Mouse (Mus musculus) ES-Bruce4 (cell line): ENCODE measurements at regions not wholly inside any gene's neighbourhood (a gene's known extent, or its start where the extent isn't known, plus 50 kb on each side); places are given as distances from the start of the nearest gene placed in this dataset.

Experiments used
- H3K27ac ChIP-seq: 2 replicates; pipeline ENCODE4 v1.5.1; 2012; ENCODE audit warnings: low read length, inconsistent platforms; ENCODE audit not compliant: insufficient read depth
- H3K27me3 ChIP-seq: 2 replicates; pipeline ENCODE4 v1.6.1; 2012; ENCODE audit warnings: mild to moderate bottlenecking, low read length, inconsistent platforms; ENCODE audit not compliant: control insufficient read depth, poor library complexity, insufficient read depth, severe bottlenecking
- H3K36me3 ChIP-seq: 2 replicates; pipeline ENCODE4 v1.6.1; 2012; ENCODE audit warnings: inconsistent platforms, mild to moderate bottlenecking, low read length, moderate library complexity; ENCODE audit not compliant: control insufficient read depth, poor library complexity, insufficient read depth, severe bottlenecking
- H3K4me1 ChIP-seq: one replicate; pipeline ENCODE4 v1.8.1; 2011; ENCODE audit warnings: low read length; ENCODE audit not compliant: control insufficient read depth, insufficient read depth
- H3K4me3 ChIP-seq: 2 replicates; pipeline ENCODE4 v1.5.1; 2011; ENCODE audit warnings: low read depth, mild to moderate bottlenecking, low read length
- H3K9ac ChIP-seq: 2 replicates; pipeline ENCODE4 v1.6.1; 2012; ENCODE audit warnings: low read depth, mild to moderate bottlenecking, inconsistent platforms; ENCODE audit not compliant: poor library complexity, severe bottlenecking
- H3K9me3 ChIP-seq: replicated peaks from 2 replicates; pipeline ENCODE4 v1.6.1; 2012; ENCODE audit warnings: mild to moderate bottlenecking, low read length, inconsistent platforms; ENCODE audit not compliant: control insufficient read depth, poor library complexity, insufficient read depth, severe bottlenecking
- CTCF ChIP-seq: IDR thresholded peaks from one replicate; pipeline ENCODE4 v1.8.1; 2011; ENCODE audit warnings: low read depth, low read length
- EP300 ChIP-seq: IDR thresholded peaks from 2 replicates; pipeline ENCODE4 v1.6.1; 2011; ENCODE audit warnings: low read depth, low read length; ENCODE audit not compliant: insufficient read depth
- POLR2A ChIP-seq: IDR thresholded peaks from one replicate; pipeline ENCODE4 v1.8.1; 2011; ENCODE audit warnings: low read length; ENCODE audit not compliant: insufficient read depth

DNA sequence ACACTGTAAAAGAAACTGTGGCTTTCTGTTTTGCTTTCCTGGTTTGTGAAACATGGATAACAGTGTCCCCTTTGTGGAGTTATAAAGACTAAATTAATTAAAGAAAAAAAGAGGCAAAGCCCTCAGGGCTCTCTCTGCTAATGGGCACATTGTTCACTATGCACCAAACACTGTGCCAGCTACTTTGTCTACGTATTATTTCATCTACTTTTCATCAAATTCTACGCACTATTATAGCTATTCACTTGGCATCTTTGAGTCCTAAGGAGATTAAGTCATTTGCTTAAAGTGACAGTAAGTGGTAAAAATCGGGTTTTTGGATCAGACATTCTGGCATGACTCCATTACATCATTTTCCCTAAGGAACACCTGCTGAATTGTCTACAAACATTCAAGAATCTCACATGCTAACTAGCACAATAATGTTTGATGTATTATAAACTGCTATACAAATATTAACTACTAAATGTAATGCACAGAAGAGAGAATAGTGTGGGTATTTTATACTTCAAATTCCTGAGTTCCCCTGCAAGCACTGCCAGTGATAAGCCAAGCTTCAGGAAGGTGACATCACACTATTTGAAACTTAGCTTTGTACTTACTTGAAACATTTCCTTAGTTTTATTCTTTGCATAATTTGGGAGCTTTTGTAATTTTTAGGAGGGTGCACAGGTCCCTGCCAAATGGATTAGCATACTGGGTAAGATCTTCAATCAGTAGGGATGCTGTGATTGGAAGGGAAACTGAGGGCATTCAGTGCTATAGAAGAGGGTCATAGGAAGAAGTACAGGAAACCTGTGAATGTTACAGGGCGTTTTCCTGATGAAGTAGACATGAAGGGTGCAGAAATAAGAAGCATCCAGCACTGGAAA lies 504.7 kb upstream of the Sel1l start:
- H3K9me3 ChIP-seq: no peaks in the 10 kb centered on the region
- no peak overlapping the region for H3K4me3 ChIP-seq

DNA sequence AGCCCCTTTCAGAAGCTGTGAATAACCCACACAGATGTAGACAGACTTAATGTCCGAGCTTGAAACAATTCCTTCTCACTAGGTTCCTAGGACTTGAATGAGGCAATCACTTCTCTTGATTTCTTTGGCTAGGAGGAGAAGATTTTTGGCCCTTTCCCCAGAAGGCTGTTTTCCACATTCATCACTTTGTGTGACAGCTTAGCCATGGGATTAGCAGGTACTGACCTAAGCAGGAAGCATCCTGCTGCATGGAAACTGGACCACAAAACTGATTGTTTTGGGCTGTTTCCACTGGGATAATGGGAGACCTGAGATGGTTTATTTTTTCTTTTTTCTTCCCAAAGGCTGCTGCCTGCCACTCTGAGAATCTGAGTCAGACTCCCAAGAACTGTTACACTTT lies 469.3 kb upstream of the Sel1l start:
- Histone ChIP-seq H3K27me3 (no peaks in the 10 kb centered on the region), H3K27ac (no peak overlapping the region), H3K9me3 (no peaks in the 10 kb centered on the region), H3K4me3 (no peak overlapping the region), H3K36me3 (no peaks in the 10 kb centered on the region), H3K9ac (no peak overlapping the region), H3K4me1 (no peaks in the 10 kb centered on the region)
- TF ChIP-seq POLR2A (no peak), CTCF (no peak), EP300 (no peak)

More for the DNA sequence above, 504.7 kb upstream of the Sel1l start:
- Histone ChIP-seq H3K27ac (no peak overlapping the region), H3K9ac (no peak overlapping the region), H3K27me3 (no peaks in the 10 kb centered on the region), H3K4me1 (no peaks in the 10 kb centered on the region), H3K36me3 (no peaks in the 10 kb centered on the region)
- TF ChIP-seq CTCF: no peak
- TF ChIP-seq EP300: no peak
- TF ChIP-seq POLR2A: no peak

DNA sequence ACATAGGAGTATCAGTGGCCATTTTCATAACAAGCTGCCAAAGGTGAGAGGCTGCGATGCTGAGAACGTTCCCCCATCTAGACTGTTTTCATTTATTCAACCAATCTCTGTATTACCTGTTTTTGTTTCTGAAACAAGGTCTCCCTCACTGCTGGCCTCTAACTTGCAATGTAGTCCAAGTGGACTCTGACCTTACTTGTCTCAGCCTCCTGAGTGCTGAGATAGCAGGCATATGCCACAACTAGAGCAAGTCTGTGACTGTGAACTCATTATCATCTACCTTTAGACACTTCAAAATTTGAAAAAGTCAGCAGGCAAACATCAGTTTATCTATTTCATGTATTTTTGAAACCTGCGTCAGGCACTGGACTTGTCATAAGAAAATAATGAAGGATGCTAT lies 468.7 kb upstream of the Sel1l start:
- Histone ChIP-seq H3K4me3 (no peak overlapping the region), H3K9me3 (no peaks in the 10 kb centered on the region), H3K9ac (no peak overlapping the region), H3K4me1 (no peaks in the 10 kb centered on the region), H3K27ac (no peak overlapping the region), H3K36me3 (no peaks in the 10 kb centered on the region), H3K27me3 (no peaks in the 10 kb centered on the region)
- TF ChIP-seq POLR2A: no peak
- no peak for TF ChIP-seq CTCF
- no peak for TF ChIP-seq EP300

DNA sequence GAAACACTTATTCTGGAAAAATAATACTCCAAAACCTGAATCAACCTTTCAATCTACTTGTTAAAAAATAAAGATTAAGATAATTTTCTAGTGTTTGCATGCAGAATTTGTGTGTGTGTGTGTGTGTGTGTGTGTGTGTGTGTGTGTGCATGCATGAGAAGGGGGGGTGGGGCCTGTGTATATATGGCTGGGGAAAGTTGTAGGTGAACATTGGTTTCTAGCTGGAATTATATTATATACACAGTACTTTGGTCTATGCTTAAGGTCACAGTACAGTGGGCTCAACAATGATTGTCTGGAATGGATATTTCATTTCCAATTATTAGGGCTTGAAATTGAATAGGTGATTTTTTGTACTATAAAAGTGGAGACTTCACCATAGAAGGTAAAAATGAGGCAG lies 467.3 kb upstream of the Sel1l start:
- TF ChIP-seq POLR2A (no peak), CTCF (no peak), EP300 (no peak)
- Histone ChIP-seq H3K36me3 (no peaks in the 10 kb centered on the region), H3K9ac (no peak overlapping the region), H3K4me1 (no peaks in the 10 kb centered on the region), H3K27me3 (no peaks in the 10 kb centered on the region), H3K4me3 (no peak overlapping the region), H3K27ac (no peak overlapping the region), H3K9me3 (no peaks in the 10 kb centered on the region)

DNA sequence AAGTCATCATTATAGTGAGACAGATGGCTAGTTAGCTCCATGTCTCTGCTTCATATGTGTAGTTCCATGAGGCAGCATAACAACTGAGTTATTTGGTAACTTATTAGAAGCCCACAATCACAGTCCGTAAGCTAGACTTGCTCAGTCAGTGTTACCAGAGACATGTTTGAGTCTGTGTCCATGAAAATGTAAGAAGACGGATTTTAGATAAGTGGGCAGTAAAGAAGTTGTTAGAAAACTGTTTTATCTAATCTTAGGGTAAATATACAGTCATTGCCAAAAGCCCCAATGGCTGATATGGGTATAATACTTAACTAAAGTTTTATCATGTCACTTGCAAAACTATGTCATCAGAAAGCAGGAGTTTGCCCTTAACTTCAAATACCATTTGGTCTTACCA lies 466.9 kb upstream of the Sel1l start:
- no peak for TF ChIP-seq EP300
- TF ChIP-seq CTCF: no peak
- no peak for TF ChIP-seq POLR2A
- H3K4me3 ChIP-seq: no peak overlapping the region
- H3K36me3 ChIP-seq: no peaks in the 10 kb centered on the region

DNA sequence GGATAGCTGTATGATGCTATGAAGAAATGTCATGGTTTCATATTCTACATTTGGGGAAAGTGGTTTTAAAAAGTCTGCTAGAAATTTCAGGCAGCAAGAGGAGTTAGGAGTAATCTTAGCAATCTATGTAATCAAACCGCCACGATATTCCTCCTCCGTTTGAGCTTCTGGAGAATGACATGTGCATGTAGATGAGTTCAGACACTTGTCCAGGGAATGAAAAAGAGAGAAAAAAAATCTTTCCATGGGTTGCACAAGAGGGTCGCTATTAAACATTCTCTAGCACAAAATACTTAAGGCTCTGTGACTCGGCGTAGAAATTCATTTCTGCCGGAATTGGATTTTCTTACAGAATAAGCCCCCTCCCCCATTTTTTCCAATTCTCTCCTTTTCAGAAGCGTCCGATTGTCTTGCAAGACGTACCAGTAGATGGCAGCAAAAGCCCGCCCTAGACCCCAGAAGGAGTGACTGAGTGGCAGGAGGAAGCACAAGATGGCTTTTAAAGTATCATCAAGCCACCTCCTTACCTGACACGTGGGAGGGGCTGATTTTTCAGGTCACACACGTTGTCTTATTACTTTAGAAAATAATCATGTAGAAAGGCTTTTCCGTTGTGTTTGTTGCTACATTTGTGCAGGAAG lies 454.1 kb upstream of the Sel1l start:
- no peak overlapping the region for H3K9ac ChIP-seq
- no peaks in the 10 kb centered on the region for H3K4me1 ChIP-seq
- H3K4me3 ChIP-seq: no peak overlapping the region
- no peaks in the 10 kb centered on the region for H3K36me3 ChIP-seq
- H3K27me3 ChIP-seq: no peaks in the 10 kb centered on the region
- H3K9me3 ChIP-seq: no peaks in the 10 kb centered on the region
- no peak for TF ChIP-seq EP300
- TF ChIP-seq CTCF: peak; percentile 64
- no peak for TF ChIP-seq POLR2A
- H3K27ac ChIP-seq: no peak overlapping the region

More for the DNA sequence above, 466.9 kb upstream of the Sel1l start:
- Histone ChIP-seq H3K9me3 (no peaks in the 10 kb centered on the region), H3K9ac (no peak overlapping the region), H3K4me1 (no peaks in the 10 kb centered on the region), H3K27ac (no peak overlapping the region), H3K27me3 (no peaks in the 10 kb centered on the region)
